Mouse (Mus musculus): ENCODE data around the gene Dlk2. TPM values are rescaled to one million over a fixed set of nuclear protein-coding genes. Genes with fewer than 3 reads are reported as not detected.
A peak's percentile ranks its signal among the peaks of the same experiment; 100 is the strongest.

The Dlk2 gene
- polyA plus RNA-seq, 1 experiment from 2014 or later: 13.0 TPM

DNA sequence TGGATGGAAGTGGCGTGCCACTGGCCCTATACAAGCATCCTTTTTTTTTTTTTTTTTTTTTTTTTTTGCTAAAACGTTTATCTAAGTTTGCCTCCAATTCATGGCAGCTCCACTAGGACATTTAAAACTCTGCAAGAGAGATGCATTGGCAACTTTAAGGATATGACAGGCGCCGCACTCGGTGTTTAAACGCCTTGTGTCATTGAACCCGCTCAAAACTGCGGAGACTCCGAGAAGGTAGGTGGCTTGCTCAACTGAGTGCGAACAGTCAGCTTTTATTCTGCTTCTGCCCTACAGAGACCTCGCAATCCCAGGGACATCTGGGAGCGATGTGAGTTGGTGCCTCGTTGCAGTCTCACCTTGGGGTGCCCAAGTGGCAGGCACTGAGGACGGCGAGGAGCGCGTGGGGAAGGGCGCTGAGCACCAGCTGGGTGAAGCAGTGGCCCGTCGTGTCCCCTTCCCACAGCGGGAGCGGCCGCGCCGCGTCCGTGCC, 30.2 kb downstream of the Dlk2 start:
- peaks cover 10% of the 10 kb centered on the region for H3K4me1 ChIP-seq (replicated peaks; ENCODE audit: control insufficient read depth, insufficient read depth, low read length)
- H3K4me2 ChIP-seq (ENCODE audit: low read length): peak overlapping the region; percentile 87
- WGBS: 3% methylated on average over 27 of the region's 27 CpGs
- H3K9me3 ChIP-seq (ENCODE audit: control insufficient read depth, low read length): no peaks in the 10 kb centered on the region
- H3K27ac ChIP-seq (ENCODE audit: low read length): peak overlapping the region; percentile 89
- no peaks in the 10 kb centered on the region for H3K27me3 ChIP-seq (replicated peaks; ENCODE audit: control insufficient read depth, insufficient read depth, low read length)
- ATAC-seq: no peak
- peak overlapping the region; percentile 92 for H3K9ac ChIP-seq (replicated peaks; ENCODE audit: low read depth, low read length)
- no peaks in the 10 kb centered on the region for H3K36me3 ChIP-seq (ENCODE audit: control insufficient read depth, insufficient read depth)
- H3K4me3 ChIP-seq (replicated peaks; ENCODE audit: low read length): peak overlapping the region; percentile 82

- Histone ChIP-seq H3K4me3 (replicated peaks; ENCODE audit: low read length) (peak within 1 kb of the TSS; percentile 82), H3K27ac (ENCODE audit: low read length) (peak within 1 kb of the TSS; percentile 89), H3K36me3 (ENCODE audit: control insufficient read depth, insufficient read depth) (no peaks in the 10 kb centered on the region), H3K9ac (replicated peaks; ENCODE audit: low read depth, low read length) (peak within 1 kb of the TSS; percentile 92), H3K4me2 (ENCODE audit: low read length) (peak within 1 kb of the TSS; percentile 87), H3K9me3 (ENCODE audit: control insufficient read depth, low read length) (no peaks in the 10 kb centered on the region), H3K27me3 (replicated peaks; ENCODE audit: control insufficient read depth, insufficient read depth, low read length) (no peaks in the 10 kb centered on the region), H3K4me1 (replicated peaks; ENCODE audit: control insufficient read depth, insufficient read depth, low read length) (peaks cover 10% of the 10 kb centered on the region)
- ATAC-seq: peak; percentile 99
- WGBS: under 1% methylated on average over 40 of the region's 40 CpGs
Observed at GRCm38 (mm10) chr17:46327906-46328534, 30.8 kb downstream of the Dlk2 start, which contains the start of gene Abcc10. TSS of gene Abcc10 (minus strand) at chr17:46328352.

GRCm38 (mm10) chr17:46328723-46329122, 31.5 kb downstream of the Dlk2 start:
- Histone ChIP-seq H3K9me3 (ENCODE audit: control insufficient read depth, low read length) (no peaks in the 10 kb centered on the region), H3K9ac (replicated peaks; ENCODE audit: low read depth, low read length) (0 out of 2 replicates have a peak overlapping the region, but pooled peaks have one; percentile 26), H3K27ac (ENCODE audit: low read length) (peak overlapping the region; percentile 55), H3K4me3 (replicated peaks; ENCODE audit: low read length) (peak overlapping the region; percentile 82; the same call in 1 of the 2 replicates), H3K27me3 (replicated peaks; ENCODE audit: control insufficient read depth, insufficient read depth, low read length) (no peaks in the 10 kb centered on the region), H3K36me3 (ENCODE audit: control insufficient read depth, insufficient read depth) (no peaks in the 10 kb centered on the region), H3K4me1 (replicated peaks; ENCODE audit: control insufficient read depth, insufficient read depth, low read length) (peaks cover 10% of the 10 kb centered on the region), H3K4me2 (ENCODE audit: low read length) (peak overlapping the region; percentile 87)
- 69% methylated on average over 6 of the region's 6 CpGs for WGBS
- no peak for ATAC-seq

GRCm38 (mm10) chr17:46336475-46336874, 39.3 kb downstream of the Dlk2 start:
- no peak for ATAC-seq
- no peaks in the 10 kb centered on the region for H3K27me3 ChIP-seq (replicated peaks; ENCODE audit: control insufficient read depth, insufficient read depth, low read length)
- no peak overlapping the region for H3K4me3 ChIP-seq (replicated peaks; ENCODE audit: low read length)
- H3K4me2 ChIP-seq (ENCODE audit: low read length): no peak overlapping the region
- 31% methylated on average over 5 of the region's 5 CpGs for WGBS
- no peaks in the 10 kb centered on the region for H3K36me3 ChIP-seq (ENCODE audit: control insufficient read depth, insufficient read depth)
- no peak overlapping the region for H3K27ac ChIP-seq (ENCODE audit: low read length)
- H3K9ac ChIP-seq (replicated peaks; ENCODE audit: low read depth, low read length): no peak overlapping the region
- H3K4me1 ChIP-seq (replicated peaks; ENCODE audit: control insufficient read depth, insufficient read depth, low read length): no peaks in the 10 kb centered on the region
- H3K9me3 ChIP-seq (ENCODE audit: control insufficient read depth, low read length): no peaks in the 10 kb centered on the region

- 0 out of 2 replicates have a peak, but pooled peaks cover 2% of the 10 kb centered on the region for H3K27me3 ChIP-seq (replicated peaks; ENCODE audit: control insufficient read depth, insufficient read depth, low read length)
- no peak overlapping the region for H3K9ac ChIP-seq (replicated peaks; ENCODE audit: low read depth, low read length)
- no peak for ATAC-seq
- H3K4me2 ChIP-seq (ENCODE audit: low read length): no peak overlapping the region
- peaks cover 3% of the 10 kb centered on the region; the same call in 1 of the 2 replicates for H3K9me3 ChIP-seq (ENCODE audit: control insufficient read depth, low read length)
- H3K4me3 ChIP-seq (replicated peaks; ENCODE audit: low read length): no peak overlapping the region
- no peaks in the 10 kb centered on the region for H3K4me1 ChIP-seq (replicated peaks; ENCODE audit: control insufficient read depth, insufficient read depth, low read length)
- no peaks in the 10 kb centered on the region for H3K36me3 ChIP-seq (ENCODE audit: control insufficient read depth, insufficient read depth)
- no peak overlapping the region for H3K27ac ChIP-seq (ENCODE audit: low read length)
- 84% methylated on average over 7 of the region's 7 CpGs for WGBS
Observed at GRCm38 (mm10) chr17:46341208-46341607, 44.0 kb downstream of the Dlk2 start.

DNA sequence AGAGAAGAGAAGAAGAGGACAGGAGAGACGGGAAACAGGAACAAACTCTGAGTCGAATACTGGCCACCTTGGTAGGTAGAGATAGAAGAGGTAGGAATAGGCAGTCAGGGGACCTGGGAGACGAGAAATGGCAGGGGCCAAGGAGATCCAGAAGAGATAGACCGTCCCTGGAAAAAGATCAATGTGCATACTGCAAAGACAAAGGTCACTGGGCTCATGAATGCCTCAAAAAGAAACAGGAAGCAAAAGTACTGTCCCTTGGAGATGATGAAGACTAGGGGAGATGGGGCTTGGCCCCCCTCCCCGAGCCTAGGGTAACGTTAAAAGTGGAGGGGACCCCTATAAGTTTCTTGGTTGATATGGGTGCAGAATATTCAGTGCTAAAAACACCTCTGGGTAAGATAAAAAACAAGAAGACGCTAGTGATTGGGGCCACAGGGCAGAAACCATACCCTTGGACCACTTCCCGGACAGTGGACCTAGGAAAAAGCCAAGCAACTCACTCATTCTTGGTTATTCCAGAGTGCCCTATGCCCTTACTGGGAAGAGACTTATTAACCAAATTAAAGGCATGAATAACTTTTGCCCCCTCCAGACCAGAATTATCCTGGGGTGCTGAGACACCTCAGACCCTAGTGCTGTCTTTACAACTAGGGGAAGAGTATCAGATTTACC, 53.9 kb downstream of the Dlk2 start:
- Histone ChIP-seq H3K4me1 (replicated peaks; ENCODE audit: control insufficient read depth, insufficient read depth, low read length) (no peaks in the 10 kb centered on the region), H3K27me3 (replicated peaks; ENCODE audit: control insufficient read depth, insufficient read depth, low read length) (no peaks in the 10 kb centered on the region), H3K4me3 (replicated peaks; ENCODE audit: low read length) (no peak overlapping the region), H3K27ac (ENCODE audit: low read length) (no peak overlapping the region), H3K4me2 (ENCODE audit: low read length) (no peak overlapping the region), H3K36me3 (ENCODE audit: control insufficient read depth, insufficient read depth) (no peaks in the 10 kb centered on the region), H3K9ac (replicated peaks; ENCODE audit: low read depth, low read length) (no peak overlapping the region), H3K9me3 (ENCODE audit: control insufficient read depth, low read length) (no peaks in the 10 kb centered on the region)
- 82% methylated on average over 8 of the region's 8 CpGs for WGBS
- ATAC-seq: no peak

Other genes starting within 250 kb of the Dlk2 start
- gene Mrps18a, start 186.4 kb upstream of the Dlk2 start, polyA plus RNA-seq (2015; fragmentation: Nextera tagmentation; extraction: Ambion mirVana): 125 and 137 TPM in 2 replicates
- 33.7 and 48.7 TPM in 2 replicates for gene Rsph9, start 153.2 kb upstream of the Dlk2 start, polyA plus RNA-seq (2015; fragmentation: Nextera tagmentation; extraction: Ambion mirVana)
- gene Mad2l1bp, start 143.9 kb upstream of the Dlk2 start, polyA plus RNA-seq (2015; fragmentation: Nextera tagmentation; extraction: Ambion mirVana): 28.6 and 30.1 TPM in 2 replicates
- 39.1 and 47.4 TPM in 2 replicates for gene Gtpbp2, start 136.4 kb upstream of the Dlk2 start, polyA plus RNA-seq (2015; fragmentation: Nextera tagmentation; extraction: Ambion mirVana)
- 10.0 and 10.2 TPM in 2 replicates for gene Polh, start 94.8 kb upstream of the Dlk2 start, polyA plus RNA-seq (2015; fragmentation: Nextera tagmentation; extraction: Ambion mirVana)
- 44.5 and 44.6 TPM in 2 replicates for gene Xpo5, start 94.6 kb upstream of the Dlk2 start, polyA plus RNA-seq (2015; fragmentation: Nextera tagmentation; extraction: Ambion mirVana)
- 87.7 and 88.1 TPM in 2 replicates for gene Polr1c, start 49.4 kb upstream of the Dlk2 start, polyA plus RNA-seq (2015; fragmentation: Nextera tagmentation; extraction: Ambion mirVana)
- gene Yipf3, start 49.3 kb upstream of the Dlk2 start, polyA plus RNA-seq (2015; fragmentation: Nextera tagmentation; extraction: Ambion mirVana): 88.5 and 91.6 TPM in 2 replicates
- 9.6 and 12.6 TPM in 2 replicates for gene Lrrc73, start 43.9 kb upstream of the Dlk2 start, polyA plus RNA-seq (2015; fragmentation: Nextera tagmentation; extraction: Ambion mirVana)
- gene Tjap1, start 14.4 kb upstream of the Dlk2 start, polyA plus RNA-seq (2015; fragmentation: Nextera tagmentation; extraction: Ambion mirVana): 31.4 and 35.5 TPM in 2 replicates
- 7.2 and 8.1 TPM in 2 replicates for gene Abcc10, start 30.9 kb downstream of the Dlk2 start, polyA plus RNA-seq (2015; fragmentation: Nextera tagmentation; extraction: Ambion mirVana)
- 13.2 and 14.2 TPM in 2 replicates for gene Zfp318, start 86.3 kb downstream of the Dlk2 start, polyA plus RNA-seq (2015; fragmentation: Nextera tagmentation; extraction: Ambion mirVana)
- 2.1 and 2.2 TPM in 2 replicates for gene Crip3, start 131.5 kb downstream of the Dlk2 start, polyA plus RNA-seq (2015; fragmentation: Nextera tagmentation; extraction: Ambion mirVana)
- not detected in 2 replicates for gene Slc22a7, start 141.0 kb downstream of the Dlk2 start, polyA plus RNA-seq (2015; fragmentation: Nextera tagmentation; extraction: Ambion mirVana)
- 5.1 and 5.6 TPM in 2 replicates for gene Ttbk1, start 190.3 kb downstream of the Dlk2 start, polyA plus RNA-seq (2015; fragmentation: Nextera tagmentation; extraction: Ambion mirVana)
- gene Dnph1, start 199.3 kb downstream of the Dlk2 start, polyA plus RNA-seq (2015; fragmentation: Nextera tagmentation; extraction: Ambion mirVana): 26.0 and 26.6 TPM in 2 replicates
- 17.3 and 19.8 TPM in 2 replicates for gene Cul9, start 249.0 kb downstream of the Dlk2 start, polyA plus RNA-seq (2015; fragmentation: Nextera tagmentation; extraction: Ambion mirVana)

Measured in forebrain, embryonic 16.5 days (tissue).